Mouse (Mus musculus) cortical plate, adult 2 months (tissue): ENCODE measurements around the gene Haspin.

Experiments used
- CTCF ChIP-seq: fragments of 200-500 bp; IDR thresholded peaks from 2 replicates; pipeline ENCODE4 v1.5.1; 2011; ENCODE audit warnings: mild to moderate bottlenecking, control low read depth, low read length; ENCODE audit not compliant: insufficient read depth; ENCODE audit errors: extremely low read depth
- POLR2A ChIP-seq: fragments of 200-500 bp; IDR thresholded peaks from 2 replicates; pipeline ENCODE4 v1.6.1; 2011; ENCODE audit warnings: mild to moderate bottlenecking, low read length, control low read depth; ENCODE audit not compliant: insufficient read depth; ENCODE audit errors: extremely low read depth

DNA sequence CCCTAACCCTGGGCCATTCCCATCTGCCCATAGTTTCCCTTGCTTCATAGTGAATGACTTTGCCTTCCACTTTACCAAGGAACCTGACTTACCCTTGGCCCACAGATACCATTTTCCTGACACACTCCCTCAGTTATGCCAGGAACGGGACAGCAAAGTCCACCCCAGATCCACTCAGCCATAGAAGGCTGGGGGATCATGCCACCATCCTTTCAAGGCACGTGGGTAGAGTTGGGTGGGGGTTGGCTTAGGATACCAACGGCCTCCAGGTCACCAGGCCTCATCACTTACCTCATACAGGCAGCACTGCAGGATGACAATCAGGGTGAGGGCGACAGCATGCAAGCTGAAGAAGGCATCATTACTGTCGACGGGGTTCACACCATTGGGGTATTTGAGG lies 49.1 kb upstream of the Haspin start:
- TF ChIP-seq CTCF (no peak), POLR2A (no peak)
